Mouse (Mus musculus) brain, adult 2 months (tissue): ENCODE data around the gene Slc25a11.

Experiments
- DNase-seq: peaks from one replicate; pipeline ENCODE4 v3.0.0; 2011; ENCODE audit warnings: low read depth, low spot score

Slc25a11 gene

GRCm38 (mm10) chr11:70621972-70622814 lies 25.1 kb downstream of the Slc25a11 start:
- DNase-seq = no peak

GRCm38 (mm10) chr11:70619101-70619500 lies 28.2 kb downstream of the Slc25a11 start, which contains the start of gene Chrne:
Gene Chrne (minus strand): TSS chr11:70619216.
- DNase-seq = no peak

GRCm38 (mm10) chr11:70615516-70616093 lies 31.7 kb downstream of the Slc25a11 start, which contains the start of gene 4930544D05Rik:
Gene 4930544D05Rik (plus strand): TSS chr11:70615848.
- DNase-seq = no peak

- DNase-seq = peak; percentile 57
These were observed 32.2 kb downstream of the Slc25a11 start for GRCm38 (mm10) chr11:70615074-70615473.

GRCm38 (mm10) chr11:70612505-70612904 lies 34.8 kb downstream of the Slc25a11 start:
- no peak for DNase-seq

GRCm38 (mm10) chr11:70610752-70611151 lies 36.5 kb downstream of the Slc25a11 start:
- no peak for DNase-seq

GRCm38 (mm10) chr11:70608381-70609066 lies 38.8 kb downstream of the Slc25a11 start:
- DNase-seq = no peak

GRCm38 (mm10) chr11:70607611-70608010 lies 39.7 kb downstream of the Slc25a11 start:
- DNase-seq = no peak

- no peak for DNase-seq
These were observed 40.6 kb downstream of the Slc25a11 start for GRCm38 (mm10) chr11:70606717-70607116.

- DNase-seq = peak; percentile 86
These were observed 42.2 kb downstream of the Slc25a11 start for GRCm38 (mm10) chr11:70605024-70605566.

GRCm38 (mm10) chr11:70598451-70598953 lies 48.8 kb downstream of the Slc25a11 start:
- DNase-seq = no peak

GRCm38 (mm10) chr11:70597301-70597700 lies 50.0 kb downstream of the Slc25a11 start:
- DNase-seq = no peak

- peak; percentile 78 for DNase-seq
These were observed 51.2 kb downstream of the Slc25a11 start for GRCm38 (mm10) chr11:70596094-70596493.

- no peak for DNase-seq
These were observed 51.6 kb downstream of the Slc25a11 start for GRCm38 (mm10) chr11:70595638-70596037.

GRCm38 (mm10) chr11:70594253-70594989 lies 52.9 kb downstream of the Slc25a11 start:
- DNase-seq = no peak
